In genomic region chr2:84887411-84888271, GRCm38 (mm10) we compare ENCODE assay signal across 8 mouse cellular contexts. TPM values are rescaled to one million over a fixed set of nuclear protein-coding genes. Genes with fewer than 3 reads are reported as not detected.
DNase-seq lines count a peak whose midpoint lies in the region; ATAC-seq and TF ChIP-seq lines count a peak whose summit lies in the region.

No protein-coding gene starts in this region.

- peak overlapping the region; percentile 87 for H3K4me3 ChIP-seq in layer of hippocampus, adult 2 months
- H3K4me3 ChIP-seq in lung, adult 2 months (replicated peaks; ENCODE audit: extremely low read depth, low read depth, low read length): peak overlapping the region; percentile 67
- peak overlapping the region; percentile 69 for H3K4me3 ChIP-seq in neural tube, embryonic 13.5 days

- H3K27ac ChIP-seq in layer of hippocampus, adult 2 months: peak overlapping the region; percentile 91
- no peak overlapping the region for H3K27ac ChIP-seq in neural tube, embryonic 13.5 days (replicated peaks)

- WGBS in lung, adult 2 months: under 1% methylated on average over 58 of the region's 58 CpGs
- WGBS in neural tube, embryonic 13.5 days: under 1% methylated on average over 58 of the region's 58 CpGs

- H3K9ac ChIP-seq in neural tube, embryonic 13.5 days: peak overlapping the region; percentile 73

- TF ChIP-seq POLR2A in lung, adult 2 months (IDR thresholded peaks at IDR 0.05; ENCODE audit: borderline replicate concordance, extremely low read depth, low read depth, low read length): no peak

- peak; percentile 62 to 73 for DNase-seq in layer of hippocampus, adult 2 months (ENCODE audit: low spot score in 2 of 2)
- no peak for DNase-seq in layer of hippocampus, postnatal 36 days
- peak; percentile 27 for DNase-seq in adrenal gland, postnatal 25 days
- peak; percentile 61 for DNase-seq in kidney, adult 18-20 months
- DNase-seq in lung, adult 2 months: peak; percentile 39
- no peak for DNase-seq in cerebellum, adult 9-11 months

- H3K4me1 ChIP-seq in lung, adult 2 months (ENCODE audit: control insufficient read depth, insufficient read depth, low read length): peaks cover 9% of the 10 kb centered on the region; the same call in 1 of the 2 replicates
- peaks cover 61% of the 10 kb centered on the region for H3K4me1 ChIP-seq in neural tube, embryonic 13.5 days (replicated peaks)

- peak overlapping the region; percentile 96 for H3K4me2 ChIP-seq in neural tube, embryonic 13.5 days

- peaks cover 91% of the 10 kb centered on the region for H3K27me3 ChIP-seq in neural tube, embryonic 13.5 days

- H3K9me3 ChIP-seq in neural tube, embryonic 13.5 days: no peaks in the 10 kb centered on the region

- H3K36me3 ChIP-seq in neural tube, embryonic 13.5 days: no peaks in the 10 kb centered on the region

- peak; percentile 62 for TF ChIP-seq CTCF in layer of hippocampus, adult 2 months (conservative IDR thresholded peaks at IDR 0.05)
- TF ChIP-seq CTCF in lung, adult 2 months (IDR thresholded peaks at IDR 0.05; ENCODE audit: insufficient read depth, low read length): peak; percentile 26; the same call in 1 of the 2 replicates

- peak; percentile 36 for ATAC-seq in granulocyte monocyte progenitor cell, adult 5-6 weeks (replicated peaks; ENCODE audit: poor library complexity, severe bottlenecking)
- ATAC-seq in neural tube, embryonic 13.5 days (ENCODE audit: low read depth): peak; percentile 16

RNA-seq across cellular contexts. Expression of gene Rtn4rl2, which starts 1.1 kb away (rescaled TPM):
- 10 to 100 TPM; 85.9 to 88.8 TPM for total RNA-seq in layer of hippocampus, adult 2 months (2021)
- 10 to 100 TPM; 91.2 to 94.8 TPM for total RNA-seq in layer of hippocampus, postnatal 36 days (2021)
- total RNA-seq in adrenal gland, postnatal 25 days (2021): 1.2 TPM in 2 replicates
- total RNA-seq in granulocyte monocyte progenitor cell, adult 5-6 weeks (2014; fragmentation: Nextera tagmentation): not detected in 2 replicates
- not detected in 2 replicates for total RNA-seq in granulocyte monocyte progenitor cell, adult 5-6 weeks (2017)
- 2.7 and 9.7 TPM in 2 replicates for polyA plus RNA-seq in lung, adult 2 months (2012; rRNA removed)
- polyA plus RNA-seq in neural tube, embryonic 13.5 days (2015; fragmentation: Nextera tagmentation; extraction: Ambion mirVana): 6.8 and 7.1 TPM in 2 replicates

RNA-seq across cellular contexts. Expression of gene Slc43a3, which starts 48.7 kb away (rescaled TPM):
- total RNA-seq in layer of hippocampus, adult 2 months (2021): under 1 TPM; 0.61 to 0.84 TPM
- 1 to 10 TPM in 1 of 2 experiments, under 1 TPM in 1; 0.37 to 2.6 TPM for total RNA-seq in layer of hippocampus, postnatal 36 days (2021)
- total RNA-seq in adrenal gland, postnatal 25 days (2021): 54.7 and 55.7 TPM in 2 replicates
- 123 and 129 TPM in 2 replicates for total RNA-seq in granulocyte monocyte progenitor cell, adult 5-6 weeks (2014; fragmentation: Nextera tagmentation)
- 96.1 and 109 TPM in 2 replicates for total RNA-seq in granulocyte monocyte progenitor cell, adult 5-6 weeks (2017)
- polyA plus RNA-seq in lung, adult 2 months (2012; rRNA removed): 325 and 376 TPM in 2 replicates
- polyA plus RNA-seq in neural tube, embryonic 13.5 days (2015; fragmentation: Nextera tagmentation; extraction: Ambion mirVana): 8.6 and 11.2 TPM in 2 replicates

RNA-seq across cellular contexts. Expression of gene Slc43a1, which starts 49.0 kb away (rescaled TPM):
- total RNA-seq in layer of hippocampus, adult 2 months (2021): under 1 TPM; 0.27 to 0.79 TPM
- total RNA-seq in layer of hippocampus, postnatal 36 days (2021): 1 to 10 TPM in 1 of 2 experiments, under 1 TPM in 1; 0.48 to 1.2 TPM
- 2.4 and 4.3 TPM in 2 replicates for total RNA-seq in adrenal gland, postnatal 25 days (2021)
- 14.6 and 23.4 TPM in 2 replicates for total RNA-seq in granulocyte monocyte progenitor cell, adult 5-6 weeks (2014; fragmentation: Nextera tagmentation)
- 11.5 and 11.8 TPM in 2 replicates for total RNA-seq in granulocyte monocyte progenitor cell, adult 5-6 weeks (2017)
- 3.9 and 7.5 TPM in 2 replicates for polyA plus RNA-seq in lung, adult 2 months (2012; rRNA removed)
- polyA plus RNA-seq in neural tube, embryonic 13.5 days (2015; fragmentation: Nextera tagmentation; extraction: Ambion mirVana): 2.4 and 3.3 TPM in 2 replicates

Comparison
In these comparisons a context has a peak if more than half of its experiments do, and no peak if none do; other contexts are left out.
1. DNase-seq: peak in layer of hippocampus, adult 2 months (2 of 2), adrenal gland, postnatal 25 days (single experiment), kidney, adult 18-20 months (single experiment) and lung, adult 2 months (single experiment); none in layer of hippocampus, postnatal 36 days (0 of 2) and cerebellum, adult 9-11 months (single experiment).
2. RNA of gene Rtn4rl2, which starts 1.1 kb away (total RNA-seq): 91.2 to 94.8 TPM in layer of hippocampus, postnatal 36 days and 85.9 to 88.8 TPM in layer of hippocampus, adult 2 months; 1.2 TPM in adrenal gland, postnatal 25 days and not detected in granulocyte monocyte progenitor cell, adult 5-6 weeks; every median in the first group is over 10 times any median in the second.
3. RNA of gene Slc43a3, which starts 48.7 kb away (total RNA-seq): 96.1 to 129 TPM in granulocyte monocyte progenitor cell, adult 5-6 weeks and 54.7 to 55.7 TPM in adrenal gland, postnatal 25 days; 0.37 to 2.6 TPM in layer of hippocampus, postnatal 36 days and 0.61 to 0.84 TPM in layer of hippocampus, adult 2 months; every median in the first group is over 10 times any median in the second.
4. Peak in every context shown above with its lines, with median percentiles within 50 percentile points of each other: H3K4me3 ChIP-seq.